In the genomic region with DNA sequence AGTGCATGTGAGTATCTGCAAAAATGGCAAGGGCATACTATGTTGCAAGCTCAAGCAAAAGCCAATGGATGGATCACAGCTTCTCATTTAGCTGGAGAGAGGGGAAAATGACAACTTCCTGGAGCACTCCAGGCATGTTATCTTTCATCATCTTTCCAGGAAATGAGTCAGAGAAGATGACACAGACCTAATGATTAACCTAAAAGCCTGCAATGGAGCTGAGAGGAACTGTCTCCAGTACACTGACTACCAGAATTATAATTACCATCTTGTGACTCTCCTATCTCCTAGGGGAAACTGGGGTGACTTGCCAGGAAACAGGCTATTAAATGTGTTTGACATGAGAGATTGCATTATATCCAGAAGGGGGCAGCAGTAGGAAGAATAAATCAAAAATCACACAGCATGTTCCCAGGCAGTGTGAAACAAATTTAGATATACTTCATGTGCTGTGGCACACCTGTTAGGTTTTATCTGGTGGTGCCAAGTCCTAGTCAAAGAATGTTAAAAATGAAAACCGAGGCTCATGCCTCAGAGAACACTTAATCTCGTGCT, we compare ENCODE assay signal across 10 mouse cellular contexts.
DNase-seq lines count a peak whose midpoint lies in the region; ATAC-seq and TF ChIP-seq lines count a peak whose summit lies in the region.
"Had no signal": no experiment of that assay in that cellular context is flagged by ENCODE, and none has a peak within 500 bp of the region (broad histone marks: within the 10 kb centered on the region; RNA-seq: fewer than 3 reads in every experiment).

No protein-coding gene starts in this region.

- peak; percentile 2 for DNase-seq in gastrocnemius, adult 18-20 months (ENCODE audit: low spot score)
- DNase-seq in gastrocnemius, postnatal 25 days: no peak
- no peak for DNase-seq in liver, postnatal 0 days
- peak; percentile 63 for DNase-seq in brain, adult 2 months (ENCODE audit: low read depth, low spot score)
- peak; percentile 46 for DNase-seq in retina, embryonic 14.5 days (ENCODE audit: low spot score)
- no peak for DNase-seq in heart, postnatal 4 days
- DNase-seq in urinary bladder, postnatal 25 days (ENCODE audit: low spot score): no peak

- H3K9ac ChIP-seq in liver, postnatal 0 days (replicated peaks): no peak overlapping the region
- H3K9ac ChIP-seq in liver, embryonic 12.5 days: no peak overlapping the region
- H3K9ac ChIP-seq: hindbrain, embryonic 12.5 days; limb, embryonic 13.5 days had no signal

- H3K36me3 ChIP-seq in liver, postnatal 0 days (replicated peaks; ENCODE audit: insufficient read depth, low read length): no peaks in the 10 kb centered on the region
- H3K36me3 ChIP-seq in liver, embryonic 12.5 days: no peaks in the 10 kb centered on the region
- H3K36me3 ChIP-seq: hindbrain, embryonic 12.5 days; limb, embryonic 13.5 days had no signal

- no peaks in the 10 kb centered on the region for H3K9me3 ChIP-seq in liver, postnatal 0 days (ENCODE audit: low read length)
- H3K9me3 ChIP-seq in liver, embryonic 12.5 days (replicated peaks): no peaks in the 10 kb centered on the region
- H3K9me3 ChIP-seq: hindbrain, embryonic 12.5 days; limb, embryonic 13.5 days had no signal

- 51% methylated on average over 2 of the region's 2 CpGs for WGBS in liver, postnatal 0 days (ENCODE audit: insufficient replicate concordance)
- 41% methylated on average over 2 of the region's 2 CpGs for WGBS in liver, embryonic 12.5 days (ENCODE audit: insufficient replicate concordance)

- no peaks in the 10 kb centered on the region for H3K27me3 ChIP-seq in liver, postnatal 0 days (ENCODE audit: insufficient read depth, low read length)
- H3K27me3 ChIP-seq in liver, embryonic 12.5 days (replicated peaks): no peaks in the 10 kb centered on the region; the same call in 1 of the 2 replicates

- no peak for TF ChIP-seq EP300 in liver, postnatal 0 days (IDR thresholded peaks at IDR 0.05; ENCODE audit: low read depth)

- H3K4me3 ChIP-seq in liver, postnatal 0 days (ENCODE audit: low read depth, low read length): no peak overlapping the region
- H3K4me3 ChIP-seq in liver, embryonic 12.5 days: no peak overlapping the region
- H3K4me3 ChIP-seq: hindbrain, embryonic 12.5 days; limb, embryonic 13.5 days had no signal

- H3K4me1 ChIP-seq in liver, postnatal 0 days (ENCODE audit: insufficient read depth): no peaks in the 10 kb centered on the region
- no peaks in the 10 kb centered on the region for H3K4me1 ChIP-seq in liver, embryonic 12.5 days
- H3K4me1 ChIP-seq: hindbrain, embryonic 12.5 days; limb, embryonic 13.5 days had no signal

- H3K4me2 ChIP-seq in liver, postnatal 0 days (ENCODE audit: low read depth, low read length): no peak overlapping the region
- H3K4me2 ChIP-seq in liver, embryonic 12.5 days: no peak overlapping the region
- H3K4me2 ChIP-seq: hindbrain, embryonic 12.5 days; limb, embryonic 13.5 days had no signal

- no peak overlapping the region for H3K27ac ChIP-seq in liver, postnatal 0 days (ENCODE audit: low read depth)
- no peak overlapping the region for H3K27ac ChIP-seq in liver, embryonic 12.5 days
- H3K27ac ChIP-seq: hindbrain, embryonic 12.5 days; limb, embryonic 13.5 days had no signal

- peak; percentile 73 for ATAC-seq in liver, postnatal 0 days
- ATAC-seq in liver, embryonic 12.5 days: no peak

- TF ChIP-seq CTCF in liver, postnatal 0 days (IDR thresholded peaks at IDR 0.05; ENCODE audit: low read depth): peak; percentile 35

Comparison
In these comparisons a context has a peak if more than half of its experiments do, and no peak if none do; other contexts are left out.
1. DNase-seq: peak in gastrocnemius, adult 18-20 months (single experiment), brain, adult 2 months (single experiment) and retina, embryonic 14.5 days (single experiment); none in gastrocnemius, postnatal 25 days (single experiment), liver, postnatal 0 days (single experiment), heart, postnatal 4 days (single experiment) and urinary bladder, postnatal 25 days (single experiment).